Comparison of ENCODE assay signal across 17 mouse cellular contexts in genomic region chr14:60898086-60898667, GRCm38 (mm10).
"Had no signal": no experiment of that assay in that cellular context is flagged by ENCODE, and none has a peak within 500 bp of the region (broad histone marks: within the 10 kb centered on the region; RNA-seq: fewer than 3 reads in every experiment).

No protein-coding gene starts in this region.

- H3K9ac ChIP-seq: kidney, embryonic 15.5 days; liver, embryonic 13.5 days; lung, embryonic 14.5 days; midbrain, embryonic 15.5 days; neural tube, embryonic 12.5 days; neural tube, embryonic 15.5 days had no signal

- H3K4me1 ChIP-seq: liver, embryonic 13.5 days; megakaryocyte, embryonic 14.5 days; midbrain, embryonic 15.5 days; neural tube, embryonic 12.5 days; neural tube, embryonic 15.5 days had no signal

- H3K4me2 ChIP-seq: kidney, embryonic 15.5 days; liver, embryonic 13.5 days; lung, embryonic 14.5 days; midbrain, embryonic 15.5 days; neural tube, embryonic 12.5 days; neural tube, embryonic 15.5 days had no signal

- ATAC-seq: midbrain, embryonic 15.5 days had no signal

- DNase-seq: kidney, adult 2 months; kidney, postnatal 10 days; kidney, postnatal 36 days; layer of hippocampus, postnatal 36 days; liver, embryonic 13.5 days; lung, embryonic 14.5 days; lung, postnatal 10 days; lung, postnatal 36 days; thymus, adult 18-20 months; thymus, postnatal 4 days had no signal

- H3K4me3 ChIP-seq: kidney, embryonic 15.5 days; left cerebral cortex, adult 2 months; liver, embryonic 13.5 days; megakaryocyte, embryonic 14.5 days; midbrain, embryonic 10.5 days; midbrain, embryonic 15.5 days; neural tube, embryonic 12.5 days; neural tube, embryonic 15.5 days had no signal

- H3K27ac ChIP-seq: kidney, embryonic 15.5 days; left cerebral cortex, adult 2 months; liver, embryonic 13.5 days; midbrain, embryonic 10.5 days; midbrain, embryonic 15.5 days; neural tube, embryonic 12.5 days; neural tube, embryonic 15.5 days had no signal

- H3K36me3 ChIP-seq: kidney, embryonic 15.5 days; liver, embryonic 13.5 days; midbrain, embryonic 10.5 days; midbrain, embryonic 15.5 days; neural tube, embryonic 12.5 days; neural tube, embryonic 15.5 days had no signal

- H3K27me3 ChIP-seq: kidney, embryonic 15.5 days; liver, embryonic 13.5 days; megakaryocyte, embryonic 14.5 days; midbrain, embryonic 15.5 days; neural tube, embryonic 12.5 days; neural tube, embryonic 15.5 days had no signal

- H3K9me3 ChIP-seq: kidney, embryonic 15.5 days; liver, embryonic 13.5 days; megakaryocyte, embryonic 14.5 days; midbrain, embryonic 10.5 days; midbrain, embryonic 15.5 days; neural tube, embryonic 12.5 days; neural tube, embryonic 15.5 days had no signal
